In the genomic region with DNA sequence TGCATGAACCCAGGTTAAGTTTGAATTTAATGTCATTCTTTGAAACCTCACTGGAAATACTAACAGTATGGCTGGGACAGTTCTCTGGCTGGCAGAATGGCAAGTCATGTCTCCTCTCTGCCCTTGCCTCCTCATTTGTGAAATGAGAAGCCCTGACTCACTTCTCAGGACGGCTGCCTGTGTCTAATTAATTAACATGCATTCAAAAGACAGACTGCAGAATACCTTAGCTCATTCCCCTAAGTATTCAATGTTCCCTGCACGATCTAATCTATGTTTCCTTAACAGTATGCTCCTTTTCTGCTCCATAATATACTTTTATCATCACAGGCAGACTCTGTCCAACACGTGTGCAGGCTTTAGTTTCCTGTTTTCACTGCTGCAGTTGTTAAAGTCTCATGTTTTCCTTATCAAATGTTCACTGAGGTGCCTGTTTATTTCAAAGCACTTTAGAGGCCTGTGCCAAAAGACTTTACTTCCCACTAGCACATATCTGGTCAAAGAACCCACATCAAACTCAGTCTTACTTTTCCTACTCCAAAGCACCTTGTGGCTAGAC, we compare ENCODE assay signal across 29 mouse cellular contexts.
DNase-seq lines count a peak whose midpoint lies in the region; ATAC-seq and TF ChIP-seq lines count a peak whose summit lies in the region.
"Had no signal": no experiment of that assay in that cellular context is flagged by ENCODE, and none has a peak within 500 bp of the region (broad histone marks: within the 10 kb centered on the region; RNA-seq: fewer than 3 reads in every experiment).

No protein-coding gene starts in this region.

- TF ChIP-seq CTCF in MEL (IDR thresholded peaks at IDR 0.05 in 2 of 3, conservative IDR thresholded peaks at IDR 0.05 in 1 of 3; ENCODE audit: control insufficient read depth in 1 of 3, insufficient read depth in 1 of 3, low read depth in 2 of 3, low read length in 3 of 3, poor library complexity in 1 of 3, severe bottlenecking in 1 of 3), result no peak

- no peaks in the 10 kb centered on the region for H3K9me3 ChIP-seq in MEL (replicated peaks; ENCODE audit: insufficient read depth, low read length)
- H3K9me3 ChIP-seq: embryonic facial prominence, embryonic 10.5 days; embryonic facial prominence, embryonic 13.5 days; forebrain, embryonic 12.5 days had no signal

- no peak overlapping the region for H3K4me3 ChIP-seq in MEL (ENCODE audit: control insufficient read depth in 1 of 2, insufficient read depth in 1 of 2, low read depth in 2 of 2, low read length in 2 of 2)
- H3K4me3 ChIP-seq: embryonic facial prominence, embryonic 10.5 days; embryonic facial prominence, embryonic 13.5 days; erythroblast, embryonic 14.5 days; forebrain, embryonic 12.5 days had no signal

- H3K79me2 ChIP-seq in MEL (ENCODE audit: control insufficient read depth, insufficient read depth, low read length, poor library complexity), result no peaks in the 10 kb centered on the region

- no peak for TF ChIP-seq RAD21 in MEL (IDR thresholded peaks at IDR 0.05; ENCODE audit: low read depth, low read length)

- ATAC-seq in megakaryocyte progenitor cell, adult 5-6 weeks (replicated peaks; ENCODE audit: poor library complexity), result peak; percentile 42
- ATAC-seq: activated CD4-positive, CD25-positive, alpha-beta regulatory T cell, adult 4 months; CD4-positive, CD25-positive, alpha-beta regulatory T cell, adult 4 months; forebrain, postnatal 0 days; hindbrain, postnatal 0 days; inflammation-experienced regulatory T-cells, adult 6 months; intestine, embryonic 16.5 days had no signal

- no peak for TF ChIP-seq POLR2A in MEL (IDR thresholded peaks at IDR 0.05; ENCODE audit: control insufficient read depth in 1 of 2, insufficient read depth in 1 of 2, low read depth in 1 of 2, low read length in 2 of 2, poor library complexity in 1 of 2)

- H3K9ac ChIP-seq in MEL (ENCODE audit: control insufficient read depth, low read depth, low read length, poor library complexity, severe bottlenecking), result no peak overlapping the region
- H3K9ac ChIP-seq: embryonic facial prominence, embryonic 13.5 days; forebrain, embryonic 12.5 days; forebrain, postnatal 0 days; hindbrain, embryonic 14.5 days had no signal

- peaks cover 0 to 2% of the 10 kb centered on the region in 2 experiments; a peak in 1 of 4 replicates for H3K36me3 ChIP-seq in MEL (ENCODE audit: control insufficient read depth in 1 of 2, insufficient read depth in 2 of 2, low read length in 2 of 2)
- H3K36me3 ChIP-seq: embryonic facial prominence, embryonic 10.5 days; embryonic facial prominence, embryonic 13.5 days; forebrain, embryonic 12.5 days had no signal

- peak; percentile 29 to 62; a peak in 3 of 4 replicates for TF ChIP-seq EP300 in MEL (IDR thresholded peaks at IDR 0.05; ENCODE audit: low read depth in 1 of 2, low read length in 2 of 2)

- no peak overlapping the region for H3K27ac ChIP-seq in MEL (ENCODE audit: control insufficient read depth, low read depth, low read length)
- H3K27ac ChIP-seq: embryonic facial prominence, embryonic 10.5 days; embryonic facial prominence, embryonic 13.5 days; forebrain, embryonic 12.5 days; hindbrain, embryonic 14.5 days; hindbrain, postnatal 0 days had no signal

- peaks cover 0 to 3% of the 10 kb centered on the region in 2 experiments; a peak in 2 of 4 replicates for H3K4me1 ChIP-seq in MEL (ENCODE audit: control insufficient read depth in 1 of 2, insufficient read depth in 2 of 2, low read length in 2 of 2)
- H3K4me1 ChIP-seq: embryonic facial prominence, embryonic 13.5 days had no signal

- intact Hi-C loops in heart, postnatal 14 days (cut with DNase I), result no loop called here

- DNase-seq in heart, adult 11 months, result peak; percentile 14
- DNase-seq in heart, postnatal 14 days, result no peak
- peak; percentile 17 for DNase-seq in MEL (ENCODE audit: low read depth, low spot score)
- DNase-seq in Muller cell, postnatal 12 days (ENCODE audit: inconsistent ontology term), result peak; percentile 65
- no peak for DNase-seq in thymus, postnatal 25 days
- no peak for DNase-seq in spleen, postnatal 4 days (ENCODE audit: low spot score in 2 of 2)
- DNase-seq in layer of hippocampus, postnatal 36 days, result no peak
- DNase-seq: adrenal gland, postnatal 10 days; adrenal gland, postnatal 36 days; cerebellum, adult 11 months; cerebellum, adult 2 months; cerebellum, adult 9-11 months; cerebellum, postnatal 25 days; embryo, embryonic 11 days; forebrain, postnatal 0 days; gastrocnemius, postnatal 14 days; heart, postnatal 4 days; kidney, adult 18-20 months had no signal

- no peaks in the 10 kb centered on the region for H3K27me3 ChIP-seq in MEL (ENCODE audit: control insufficient read depth in 1 of 2, insufficient read depth in 2 of 2, low read length in 2 of 2)
- H3K27me3 ChIP-seq: embryonic facial prominence, embryonic 13.5 days; forebrain, embryonic 12.5 days had no signal

TF ChIP-seq in MEL, 35 proteins besides CTCF, POLR2A, EP300 and RAD21:
- TF ChIP-seq BHLHE40 (IDR thresholded peaks at IDR 0.05; ENCODE audit: borderline replicate concordance, low read depth, low read length) (peak; percentile 92), ZC3H11A (IDR thresholded peaks at IDR 0.05; ENCODE audit: low read depth, low read length) (no peak), JUND (IDR thresholded peaks at IDR 0.05; ENCODE audit: low read depth, low read length) (no peak), ELF1 (IDR thresholded peaks at IDR 0.05; ENCODE audit: low read depth, low read length) (no peak), MAZ (IDR thresholded peaks at IDR 0.05; ENCODE audit: low read depth, low read length) (no peak), USF1 (IDR thresholded peaks at IDR 0.05; ENCODE audit: low read depth, low read length) (peak; percentile 56; the same call in 1 of the 2 replicates), KAT2A (conservative IDR thresholded peaks at IDR 0.05; ENCODE audit: low read depth, low read length) (no peak), HCFC1 (IDR thresholded peaks at IDR 0.05; ENCODE audit: low read depth, low read length) (no peak), NELFE (IDR thresholded peaks at IDR 0.05; ENCODE audit: low read depth, low read length) (no peak), POLR2AphosphoS5 (IDR thresholded peaks at IDR 0.05; ENCODE audit: borderline replicate concordance, low read depth, low read length) (no peak), MAX (IDR thresholded peaks at IDR 0.05; ENCODE audit: low read length) (peak; percentile 52; the same call in 1 of the 2 replicates), MEF2A (IDR thresholded peaks at IDR 0.05; ENCODE audit: extremely low read depth, insufficient replicate concordance, low read depth, low read length, poor library complexity, severe bottlenecking) (0 out of 2 replicates have a peak, but pooled peaks have one; percentile 13), MYC (IDR thresholded peaks at IDR 0.05; ENCODE audit: low read depth, low read length) (no peak), UBTF (IDR thresholded peaks at IDR 0.05; ENCODE audit: borderline replicate concordance, insufficient read depth, low read depth, low read length) (no peak), TCF12 (IDR thresholded peaks at IDR 0.05; ENCODE audit: low read depth, low read length) (peak; percentile 69), ZNF384 (IDR thresholded peaks at IDR 0.05; ENCODE audit: low read depth, low read length) (no peak), NRF1 (IDR thresholded peaks at IDR 0.05; ENCODE audit: insufficient read depth, low read depth, low read length, poor library complexity, severe bottlenecking) (no peak), ETS1 (IDR thresholded peaks at IDR 0.05; ENCODE audit: low read depth, low read length) (peak; percentile 68), ZMIZ1 (IDR thresholded peaks at IDR 0.05; ENCODE audit: low read depth, low read length) (no peak), SMC3 (IDR thresholded peaks at IDR 0.05; ENCODE audit: low read depth, low read length) (no peak), RCOR1 (IDR thresholded peaks at IDR 0.05; ENCODE audit: low read depth, low read length) (no peak), GABPA (IDR thresholded peaks at IDR 0.05; ENCODE audit: low read depth, low read length) (no peak), TBP (IDR thresholded peaks at IDR 0.05; ENCODE audit: low read depth, low read length) (no peak), USF2 (IDR thresholded peaks at IDR 0.05; ENCODE audit: borderline replicate concordance in 1 of 2, insufficient read depth in 1 of 2, low read depth in 1 of 2, low read length in 2 of 2) (no peak), E2F4 (IDR thresholded peaks at IDR 0.05; ENCODE audit: borderline replicate concordance, low read depth, low read length) (no peak), GATA1 (IDR thresholded peaks at IDR 0.05; ENCODE audit: low read depth, low read length) (peak; percentile 50), MYB (IDR thresholded peaks at IDR 0.05; ENCODE audit: low read depth, low read length) (no peak), CHD2 (IDR thresholded peaks at IDR 0.05; ENCODE audit: low read length) (no peak), ZKSCAN1 (IDR thresholded peaks at IDR 0.05; ENCODE audit: low read depth, low read length) (no peak), MXI1 (IDR thresholded peaks at IDR 0.05; ENCODE audit: low read depth, low read length) (peak; percentile 83), SIN3A (IDR thresholded peaks at IDR 0.05; ENCODE audit: low read length) (peak; percentile 58), POLR2AphosphoS2 (IDR thresholded peaks at IDR 0.05; ENCODE audit: low read length) (no peak)
TF ChIP-seq in MEL: peak in this region for 9.

Comparison
In these comparisons a context has a peak if more than half of its experiments do, and no peak if none do; other contexts are left out.
1. DNase-seq: peak in heart, adult 11 months (single experiment), MEL (single experiment) and Muller cell, postnatal 12 days (single experiment); none in heart, postnatal 14 days (0 of 2), thymus, postnatal 25 days (single experiment), spleen, postnatal 4 days (0 of 2) and layer of hippocampus, postnatal 36 days (0 of 2).